Mouse (Mus musculus) myocyte (in vitro differentiated cells): ENCODE measurements around the gene Uncx.

Experiments used
- MYOD1 ChIP-seq, 3 experiments: IDR thresholded peaks; one replicate each; pipeline ENCODE4 v1.6.1; 2011; ENCODE audit warnings: control low read depth in 2 of 3, low read depth in 2 of 3, mild to moderate bottlenecking in 2 of 3, moderate library complexity in 1 of 3; ENCODE audit not compliant: insufficient read length in 2 of 3, control insufficient read depth in 1 of 3
- POLR2A ChIP-seq: IDR thresholded peaks from one replicate; pipeline ENCODE4 v1.6.1; 2011; ENCODE audit warnings: low read depth, mild to moderate bottlenecking, control low read depth, moderate library complexity; ENCODE audit not compliant: insufficient read length
- POLR2AphosphoS2 ChIP-seq: IDR thresholded peaks from one replicate; pipeline ENCODE4 v1.6.1; 2011; ENCODE audit warnings: low read depth, control low read depth; ENCODE audit not compliant: insufficient read length

DNA sequence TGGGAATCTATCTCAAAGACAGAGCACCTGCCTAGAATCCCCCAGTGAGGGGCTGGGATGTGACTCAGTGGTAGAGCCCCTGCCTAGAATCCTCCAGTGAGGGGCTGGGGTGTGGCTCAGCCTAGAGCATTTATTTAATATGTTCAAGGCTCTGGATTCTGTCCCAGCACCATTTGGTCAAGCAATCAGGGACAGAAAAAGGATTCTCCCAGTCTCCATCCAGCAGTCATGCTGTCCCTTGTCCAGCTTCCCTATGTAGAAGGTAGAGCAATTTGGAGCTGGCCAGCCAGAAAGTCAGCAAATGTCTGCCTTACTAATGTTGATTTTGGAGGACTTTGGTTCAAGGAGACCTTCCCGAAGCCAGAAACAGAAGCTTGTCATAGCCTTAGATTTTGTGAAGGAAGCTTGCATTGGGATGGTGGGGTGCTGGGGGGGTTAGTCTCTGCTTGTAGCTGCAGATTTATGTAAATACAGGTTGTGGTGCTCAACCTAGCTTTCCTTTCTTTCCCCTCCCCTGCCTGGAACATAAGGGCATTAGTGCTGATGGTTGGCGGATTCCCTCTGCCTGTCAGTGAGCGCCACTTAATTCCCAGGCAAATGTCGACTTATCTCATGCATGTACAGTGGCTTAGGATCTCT lies 18.2 kb downstream of the Uncx start:
- TF ChIP-seq MYOD1 (IDR thresholded peaks at IDR 0.05; ENCODE audit: control insufficient read depth in 1 of 3, insufficient read length in 2 of 3, low read depth in 2 of 3): no peak
- TF ChIP-seq POLR2A: no peak
- no peak for TF ChIP-seq POLR2AphosphoS2
